Mouse (Mus musculus) neural tube, embryonic 15.5 days (tissue): Measurements from ENCODE around the gene Epha2. TPM values are rescaled to one million over a fixed set of nuclear protein-coding genes. Genes with fewer than 3 reads are reported as not detected.
A peak's percentile ranks its signal among the peaks of the same experiment; 100 is the strongest.

Experiments used
- ATAC-seq: fragments of 200-750 bp; cut with Nextera tagmentation; 2 replicates; pipeline ENCODE4 v1.8.0; 2017; ENCODE audit warnings: mild to moderate bottlenecking, moderate TSS enrichment, moderate library complexity; ENCODE audit not compliant: low FRiP score
- H3K27ac ChIP-seq: fragments of 300-500 bp; sonication (generic); replicated peaks from 2 replicates; pipeline ENCODE4 v1.5.1; 2015; ENCODE audit warnings: mild to moderate bottlenecking, inconsistent platforms
- H3K27me3 ChIP-seq: fragments of 300-500 bp; sonication (generic); replicated peaks from 2 replicates; pipeline ENCODE4 v1.6.1; 2015; ENCODE audit warnings: inconsistent platforms
- H3K36me3 ChIP-seq: fragments of 300-500 bp; sonication (generic); 2 replicates; pipeline ENCODE4 v1.6.1; 2015; ENCODE audit warnings: inconsistent platforms
- H3K4me1 ChIP-seq: fragments of 300-500 bp; sonication (generic); 2 replicates; pipeline ENCODE4 v1.6.1; 2015; ENCODE audit warnings: inconsistent platforms
- H3K4me2 ChIP-seq: fragments of 300-500 bp; sonication (generic); 2 replicates; pipeline ENCODE4 v1.6.1; 2015; ENCODE audit warnings: inconsistent platforms, mild to moderate bottlenecking, moderate library complexity
- H3K4me3 ChIP-seq: fragments of 300-500 bp; sonication (generic); replicated peaks from 2 replicates; pipeline ENCODE4 v1.5.1; 2015; ENCODE audit warnings: mild to moderate bottlenecking, inconsistent platforms
- H3K9ac ChIP-seq: fragments of 300-500 bp; sonication (generic); replicated peaks from 2 replicates; pipeline ENCODE4 v1.6.1; 2015; ENCODE audit warnings: mild to moderate bottlenecking, inconsistent platforms
- H3K9me3 ChIP-seq: fragments of 300-500 bp; sonication (generic); replicated peaks from 2 replicates; pipeline ENCODE4 v1.6.1; 2016; ENCODE audit warnings: inconsistent platforms
- WGBS: fragments of 180-500 bp; shearing (Covaris S2); methylation state at CpG from one replicate; pipeline ENCODE4 v1.1.7; 2015; ENCODE audit warnings: mixed read lengths; 5-methylcytosine and 5-hydroxymethylcytosine counted together
- polyA plus RNA-seq: library from polyadenylated mRNA; unstranded; fragments of >200 nt; fragmentation: Nextera tagmentation; extraction: Ambion mirVana; gene quantifications from 2 replicates; pipeline ENCODE4 v1.2.1, GENCODE M21; 2015

The Epha2 gene
- polyA plus RNA-seq, 1 experiment from 2014 or later = 0.87 TPM

DNA sequence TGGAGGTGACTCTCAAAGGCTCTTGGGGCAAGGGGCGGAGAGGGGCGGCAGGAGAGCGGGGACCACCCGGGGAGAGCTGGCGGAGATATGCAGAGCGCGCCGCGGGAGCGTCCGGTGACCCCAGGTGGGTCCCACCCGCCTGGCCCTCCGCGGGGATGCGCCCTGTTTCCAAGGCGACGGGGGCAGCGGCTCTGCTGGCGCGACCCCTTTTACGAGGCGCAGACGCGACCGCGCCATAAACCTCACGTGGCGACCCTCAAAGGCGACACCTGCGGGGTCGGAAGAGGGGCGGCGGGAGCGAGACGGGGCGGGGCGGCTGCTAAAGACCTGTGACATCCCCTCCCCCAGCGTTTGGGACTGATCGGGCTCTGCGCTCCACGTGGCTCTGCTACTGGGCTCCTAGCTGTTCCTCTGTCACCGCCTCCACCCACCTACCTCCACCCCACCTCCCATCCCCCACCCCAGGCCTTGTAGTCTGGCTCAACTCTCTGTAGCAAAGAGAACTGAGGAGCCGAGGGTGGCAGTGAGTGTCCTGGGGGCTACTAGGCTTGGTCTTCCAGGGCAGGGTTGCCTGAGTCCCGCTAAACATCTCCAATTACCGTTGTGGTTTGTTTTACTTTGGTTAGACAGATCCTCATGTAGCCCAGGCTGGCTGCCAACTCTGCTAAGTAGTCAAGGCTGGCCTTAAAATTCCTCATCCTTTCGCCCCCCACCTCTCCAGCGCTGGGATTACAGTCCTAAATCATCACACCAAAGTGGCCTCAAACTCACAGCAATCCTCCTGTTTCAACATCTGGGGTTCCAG is 9.3 kb upstream of the Epha2 start:
- Histone ChIP-seq H3K27ac (no peak overlapping the region), H3K9ac (peak overlapping the region; percentile 38; the same call in 1 of the 2 replicates), H3K9me3 (no peaks in the 10 kb centered on the region), H3K4me1 (peaks cover 36% of the 10 kb centered on the region), H3K36me3 (no peaks in the 10 kb centered on the region), H3K4me3 (peak overlapping the region; percentile 40), H3K4me2 (peak overlapping the region; percentile 88), H3K27me3 (peaks cover 71% of the 10 kb centered on the region)
- 1% methylated on average over 39 of the region's 47 CpGs for WGBS
- 0 out of 2 replicates have a peak, but pooled peaks have one; percentile 33 for ATAC-seq

DNA sequence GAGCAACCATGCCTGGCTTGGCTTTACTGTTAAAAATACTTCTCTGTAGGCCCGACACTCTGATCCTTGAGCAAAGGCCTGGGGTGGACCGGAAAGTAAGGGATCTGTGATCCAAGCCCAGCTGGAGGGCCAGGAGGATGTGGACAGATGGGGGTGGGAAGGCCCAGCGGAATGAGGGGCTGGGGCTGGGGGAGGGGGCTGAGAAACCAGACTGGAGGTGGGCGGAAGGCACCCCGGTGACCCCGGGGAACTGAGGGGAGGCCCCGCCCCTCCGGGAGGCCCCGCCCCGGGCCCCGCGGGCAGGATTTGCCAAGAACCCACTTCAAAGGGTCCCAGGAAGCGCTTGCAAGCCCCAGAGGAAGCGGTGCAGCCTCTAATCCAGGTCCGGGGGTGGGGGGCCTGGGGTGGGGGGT is 5.3 kb upstream of the Epha2 start:
- no peak overlapping the region for H3K4me3 ChIP-seq
- H3K27ac ChIP-seq = no peak overlapping the region

DNA sequence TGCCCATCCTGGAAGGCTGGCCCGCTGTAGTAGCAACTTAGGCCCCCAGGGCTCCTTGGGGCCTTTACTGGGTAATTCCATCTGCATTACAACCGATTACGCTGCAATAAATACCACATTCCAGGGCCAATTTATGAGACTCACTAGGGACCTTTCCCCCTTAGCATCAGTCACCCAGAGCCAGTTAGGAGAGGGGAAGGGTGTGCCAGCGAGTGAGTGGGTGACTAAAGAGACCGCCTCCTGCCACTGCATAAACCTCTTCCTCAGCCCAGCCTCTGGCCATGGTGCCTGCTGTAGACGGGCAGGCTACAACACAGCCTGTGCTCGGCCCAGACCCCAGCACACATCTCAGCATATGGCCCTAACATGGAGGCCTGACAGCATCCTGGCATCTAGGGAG is 3.1 kb upstream of the Epha2 start:
- Histone ChIP-seq H3K4me3 (no peak overlapping the region), H3K27ac (no peak overlapping the region), H3K9ac (no peak overlapping the region), H3K4me2 (no peak overlapping the region), H3K4me1 (peaks cover 27% of the 10 kb centered on the region), H3K36me3 (no peaks in the 10 kb centered on the region), H3K9me3 (no peaks in the 10 kb centered on the region), H3K27me3 (peaks cover 71% of the 10 kb centered on the region)
- ATAC-seq = no peak
- WGBS = 26% methylated on average over 7 of the region's 7 CpGs

More for the DNA sequence above, 5.3 kb upstream of the Epha2 start:
- no peaks in the 10 kb centered on the region for H3K9me3 ChIP-seq
- 6% methylated on average over 15 of the region's 15 CpGs for WGBS
- H3K27me3 ChIP-seq = peaks cover 73% of the 10 kb centered on the region
- peaks cover 19% of the 10 kb centered on the region for H3K4me1 ChIP-seq
- H3K4me2 ChIP-seq = 0 out of 2 replicates have a peak overlapping the region, but pooled peaks have one; percentile 11
- ATAC-seq = no peak
- no peak overlapping the region for H3K9ac ChIP-seq
- H3K36me3 ChIP-seq = no peaks in the 10 kb centered on the region

DNA sequence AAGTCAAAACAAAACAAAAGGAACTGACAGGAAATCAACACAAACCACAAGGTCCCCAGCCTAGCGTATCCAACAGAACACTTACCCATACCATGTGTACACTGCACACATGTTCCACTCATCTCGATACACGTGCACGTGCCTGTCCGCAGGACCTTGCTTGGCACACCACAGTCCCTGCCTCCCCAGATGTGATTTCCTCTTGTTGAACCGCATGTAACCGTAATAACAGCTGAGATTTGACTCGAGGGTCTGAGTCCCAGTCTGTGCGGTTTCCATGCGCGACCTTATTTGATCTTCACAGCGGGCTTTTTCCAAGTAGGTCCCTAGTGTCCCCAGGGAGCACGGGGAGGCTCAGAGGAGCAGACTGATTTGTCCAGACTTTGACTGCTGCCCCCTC is 1.7 kb upstream of the Epha2 start:
- peaks cover 68% of the 10 kb centered on the region for H3K27me3 ChIP-seq
- H3K9ac ChIP-seq = no peak overlapping the region
- 67% methylated on average over 13 of the region's 13 CpGs for WGBS

DNA sequence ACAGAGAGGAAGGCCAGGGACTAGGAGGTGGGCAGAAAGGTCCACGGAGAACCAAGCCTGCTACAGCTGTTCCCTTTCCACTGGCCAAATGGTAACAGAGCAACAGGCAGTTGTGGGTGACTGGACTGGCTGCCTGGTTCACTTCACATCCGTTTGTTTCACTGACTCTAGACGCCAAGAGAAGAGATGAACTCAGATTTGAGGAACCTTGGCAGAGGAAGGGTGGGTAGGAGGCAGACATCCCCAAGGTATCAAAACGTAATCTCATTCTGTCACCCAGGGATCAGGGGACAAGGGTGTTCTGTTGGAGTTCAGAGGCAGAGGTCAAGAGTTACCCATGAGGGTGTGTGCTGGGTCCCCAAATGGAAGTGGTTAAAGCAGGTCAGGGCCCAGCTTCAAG is 844 bp upstream of the Epha2 start:
- no peak overlapping the region for H3K4me2 ChIP-seq
- no peak for ATAC-seq
- H3K36me3 ChIP-seq = no peaks in the 10 kb centered on the region
- no peak overlapping the region for H3K4me3 ChIP-seq
- 71% methylated on average over 4 of the region's 4 CpGs for WGBS
- H3K27ac ChIP-seq = no peak overlapping the region
- no peak overlapping the region for H3K9ac ChIP-seq
- H3K9me3 ChIP-seq = no peaks in the 10 kb centered on the region
- H3K4me1 ChIP-seq = peaks cover 27% of the 10 kb centered on the region
- peaks cover 67% of the 10 kb centered on the region for H3K27me3 ChIP-seq

More for the DNA sequence above, 1.7 kb upstream of the Epha2 start:
- no peak overlapping the region for H3K27ac ChIP-seq
- no peak overlapping the region for H3K4me2 ChIP-seq
- ATAC-seq = no peak
- H3K36me3 ChIP-seq = no peaks in the 10 kb centered on the region
- H3K4me1 ChIP-seq = peaks cover 27% of the 10 kb centered on the region
- no peaks in the 10 kb centered on the region for H3K9me3 ChIP-seq
- H3K4me3 ChIP-seq = no peak overlapping the region

- Histone ChIP-seq H3K27me3 (peaks cover 50% of the 10 kb centered on the region), H3K4me3 (peak overlapping the region; percentile 58), H3K27ac (no peak overlapping the region), H3K4me1 (peaks cover 30% of the 10 kb centered on the region), H3K9ac (peak overlapping the region; percentile 42), H3K4me2 (peak overlapping the region; percentile 81), H3K36me3 (no peaks in the 10 kb centered on the region), H3K9me3 (no peaks in the 10 kb centered on the region)
- no peak for ATAC-seq
- under 1% methylated on average over 51 of the region's 51 CpGs for WGBS
Measured at GRCm38 (mm10) chr4:141301591-141302427, 769 bp downstream of the Epha2 start.

DNA sequence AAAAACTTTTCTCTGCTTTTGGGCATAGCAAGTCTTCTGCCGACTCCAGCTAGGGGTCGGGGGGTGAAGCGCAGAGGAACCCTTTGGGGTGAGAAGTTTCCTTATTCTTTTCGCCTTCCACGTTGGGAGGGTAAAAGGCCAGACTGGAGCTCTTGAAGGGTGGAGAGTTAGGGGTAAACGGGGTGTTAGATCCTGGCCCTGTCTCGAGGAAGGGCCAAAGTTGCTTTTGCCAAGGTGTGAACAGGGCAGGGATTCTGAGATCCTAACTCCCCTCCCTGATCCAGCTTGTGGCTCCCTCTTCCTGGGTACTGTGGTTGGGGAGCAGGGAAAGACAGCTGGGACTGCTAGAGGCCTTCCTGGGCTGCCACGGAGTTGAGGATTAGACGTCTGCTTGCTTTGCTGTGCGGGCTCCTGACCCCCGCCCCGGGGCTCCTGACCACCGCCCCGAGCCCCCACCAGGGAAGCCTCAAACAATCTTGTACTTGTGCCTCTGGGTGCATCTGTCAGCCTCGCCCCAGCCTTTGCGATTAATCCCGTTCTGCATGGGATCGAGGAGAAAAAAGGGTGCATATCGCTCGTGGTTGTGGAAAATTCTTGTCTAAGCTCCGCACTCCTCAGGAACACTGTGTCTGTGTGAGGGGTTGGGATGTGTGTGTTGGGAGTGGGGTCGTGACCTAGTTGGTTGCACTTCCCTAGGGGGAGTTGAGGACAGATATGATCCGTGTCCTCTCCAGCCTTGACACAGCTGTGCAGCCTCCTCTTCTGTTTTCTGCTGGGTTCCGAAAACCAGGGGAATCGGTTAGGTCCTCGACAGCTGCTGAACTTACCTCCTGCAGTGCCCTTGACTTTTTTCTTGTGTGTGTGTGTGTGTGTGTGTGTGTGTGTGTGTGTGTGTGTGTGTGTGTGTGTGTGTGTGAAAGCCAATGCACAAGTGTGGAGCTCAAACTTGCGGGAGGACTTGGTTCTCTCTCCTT is 1.7 kb downstream of the Epha2 start:
- ATAC-seq = no peak
- 13% methylated on average over 27 of the region's 27 CpGs for WGBS
- H3K9me3 ChIP-seq = no peaks in the 10 kb centered on the region
- peaks cover 31% of the 10 kb centered on the region for H3K4me1 ChIP-seq
- no peaks in the 10 kb centered on the region for H3K36me3 ChIP-seq
- peak overlapping the region; percentile 81 for H3K4me2 ChIP-seq
- H3K9ac ChIP-seq = peak overlapping the region; percentile 42; the same call in 1 of the 2 replicates
- H3K4me3 ChIP-seq = peak overlapping the region; percentile 58
- H3K27me3 ChIP-seq = peaks cover 42% of the 10 kb centered on the region
- H3K27ac ChIP-seq = no peak overlapping the region

- no peak overlapping the region for H3K4me3 ChIP-seq
- ATAC-seq = no peak
Measured at GRCm38 (mm10) chr4:141303402-141304222, 2.6 kb downstream of the Epha2 start.

DNA sequence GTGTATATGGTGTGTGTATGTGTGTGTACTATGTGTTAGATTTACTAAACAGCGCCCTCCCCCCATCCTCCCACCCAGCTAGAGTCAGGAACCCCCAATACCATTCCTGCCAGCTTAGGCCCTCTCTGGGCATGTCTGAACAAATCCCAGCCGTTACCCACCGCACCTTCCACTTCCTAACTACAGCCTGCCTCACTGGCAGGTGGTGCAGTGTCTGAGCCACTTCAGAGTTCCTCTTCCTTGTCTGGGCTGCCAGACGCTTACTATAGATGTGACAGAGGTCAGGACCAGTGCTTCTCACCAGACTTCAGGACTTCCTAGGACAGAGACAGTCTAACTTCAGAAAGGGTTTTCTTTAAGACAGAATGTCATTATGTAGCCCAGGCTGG is 3.2 kb downstream of the Epha2 start:
- H3K4me2 ChIP-seq = no peak overlapping the region
- ATAC-seq = no peak
- WGBS = 79% methylated on average over 4 of the region's 4 CpGs

More at GRCm38 (mm10) chr4:141303402-141304222, 2.6 kb downstream of the Epha2 start:
- Histone ChIP-seq H3K4me2 (peak overlapping the region; percentile 81; the same call in 1 of the 2 replicates), H3K27me3 (peaks cover 37% of the 10 kb centered on the region), H3K27ac (no peak overlapping the region), H3K9me3 (no peaks in the 10 kb centered on the region), H3K36me3 (no peaks in the 10 kb centered on the region), H3K9ac (no peak overlapping the region), H3K4me1 (peaks cover 31% of the 10 kb centered on the region)
- WGBS = 40% methylated on average over 7 of the region's 7 CpGs

DNA sequence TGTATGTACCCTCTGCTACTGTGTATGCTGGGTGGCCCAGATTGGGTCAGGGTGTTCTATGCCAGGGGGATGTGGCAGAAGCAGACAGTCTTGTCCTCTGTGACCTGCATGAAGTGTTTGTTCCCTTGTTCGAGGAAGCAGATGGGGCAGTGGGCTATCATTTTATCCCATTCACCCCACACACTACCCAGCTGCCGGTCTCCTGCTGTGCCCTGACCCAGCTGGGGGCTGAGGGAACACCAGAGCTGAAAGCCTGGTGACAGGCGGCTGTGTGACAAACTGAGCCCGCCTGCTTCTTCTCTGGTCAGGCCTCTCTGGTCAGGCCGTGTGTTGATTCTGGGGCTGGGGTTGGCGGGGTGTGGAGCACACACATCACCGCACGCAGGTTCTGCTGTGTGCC is 5.0 kb downstream of the Epha2 start:
- Histone ChIP-seq H3K4me2 (no peak overlapping the region), H3K36me3 (no peaks in the 10 kb centered on the region), H3K27ac (no peak overlapping the region), H3K9ac (no peak overlapping the region), H3K27me3 (peaks cover 23% of the 10 kb centered on the region), H3K9me3 (no peaks in the 10 kb centered on the region), H3K4me1 (peaks cover 41% of the 10 kb centered on the region), H3K4me3 (no peak overlapping the region)
- ATAC-seq = no peak
- WGBS = 27% methylated on average over 8 of the region's 8 CpGs

More for the DNA sequence above, 3.2 kb downstream of the Epha2 start:
- no peak overlapping the region for H3K4me3 ChIP-seq
- H3K9me3 ChIP-seq = no peaks in the 10 kb centered on the region
- H3K4me1 ChIP-seq = peaks cover 31% of the 10 kb centered on the region
- no peak overlapping the region for H3K27ac ChIP-seq
- H3K27me3 ChIP-seq = peaks cover 37% of the 10 kb centered on the region
- no peak overlapping the region for H3K9ac ChIP-seq
- H3K36me3 ChIP-seq = no peaks in the 10 kb centered on the region
